Mouse (Mus musculus): ENCODE results near the gene Tiparp. TPM values are rescaled to one million over a fixed set of nuclear protein-coding genes. Genes with fewer than 3 reads are reported as not detected.

The Tiparp gene
- polyA plus RNA-seq, 1 experiment = 4.9 TPM

DNA sequence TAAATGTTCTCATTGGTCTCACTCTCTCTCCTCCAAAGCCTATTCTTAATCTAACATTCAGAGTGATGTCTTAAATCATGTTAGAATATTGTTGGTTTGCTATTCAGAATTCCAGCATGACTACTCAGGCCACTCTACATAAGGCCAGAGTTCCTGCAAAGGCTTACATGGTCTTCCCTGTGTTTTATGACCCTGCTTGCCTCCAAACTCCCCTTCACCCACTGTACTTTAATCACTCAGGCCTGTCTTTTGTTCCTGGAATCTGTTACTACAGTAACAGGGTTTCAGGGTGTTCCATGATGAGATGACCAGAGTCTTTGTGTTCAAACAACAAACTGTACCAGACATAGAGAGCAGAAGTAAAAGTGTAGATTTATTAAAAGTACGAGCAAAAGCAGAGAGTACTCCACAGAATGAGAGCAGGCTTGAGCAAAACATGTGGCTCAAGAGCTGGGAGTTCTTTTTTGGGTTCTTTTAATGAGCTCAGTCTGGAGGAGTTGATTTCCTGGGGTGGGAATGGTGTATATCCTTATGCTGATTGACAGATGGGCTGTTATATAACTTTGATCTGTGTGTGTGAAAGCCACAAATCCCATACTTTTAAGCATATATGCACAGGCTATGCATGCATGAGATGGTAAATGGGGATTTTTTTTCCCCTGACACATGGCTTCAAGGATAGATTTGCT, 39.5 kb upstream of the Tiparp start:
- Histone ChIP-seq H3K4me3 (ENCODE audit: insufficient read depth, low read depth, low read length) (no peak overlapping the region), H3K27ac (ENCODE audit: insufficient read depth, low read depth, low read length) (no peak overlapping the region), H3K4me1 (ENCODE audit: control insufficient read depth, insufficient read depth, low read length) (no peaks in the 10 kb centered on the region), H3K36me3 (ENCODE audit: control insufficient read depth, insufficient read depth, low read length) (no peaks in the 10 kb centered on the region), H3K27me3 (replicated peaks; ENCODE audit: control insufficient read depth, insufficient read depth, low read length) (no peaks in the 10 kb centered on the region)
- no peak for DNase-seq
- TF ChIP-seq CTCF (conservative IDR thresholded peaks at IDR 0.05; ENCODE audit: insufficient read depth, insufficient read length, low read depth, low read length) (no peak), POLR2A (IDR thresholded peaks at IDR 0.05; ENCODE audit: low read depth, low read length) (no peak)
- 63% methylated on average over 1 of the region's 1 CpGs for WGBS

DNA sequence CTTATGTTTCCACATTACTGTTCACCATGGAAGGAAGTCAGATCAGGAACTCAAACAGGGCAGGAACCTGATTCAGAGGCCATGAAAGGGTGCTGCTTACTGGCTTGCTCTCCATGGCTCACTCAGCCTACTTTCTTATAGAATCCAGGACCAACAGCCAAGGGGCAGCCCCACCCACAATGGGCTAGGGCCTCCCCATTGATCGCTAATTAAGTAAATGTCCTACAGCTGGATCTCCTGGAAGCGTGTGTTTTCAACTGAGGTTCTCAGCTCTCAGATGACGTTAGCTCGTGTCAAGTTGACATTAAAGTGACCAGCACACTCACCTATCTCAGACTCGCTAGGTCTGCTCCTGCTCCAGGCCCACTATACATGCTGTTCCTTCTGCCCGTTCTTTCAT, 38.6 kb upstream of the Tiparp start:
- no peaks in the 10 kb centered on the region for H3K27me3 ChIP-seq (replicated peaks; ENCODE audit: control insufficient read depth, insufficient read depth, low read length)
- no peak overlapping the region for H3K4me3 ChIP-seq (ENCODE audit: insufficient read depth, low read depth, low read length)
- no peak for TF ChIP-seq CTCF (conservative IDR thresholded peaks at IDR 0.05; ENCODE audit: insufficient read depth, insufficient read length, low read depth, low read length)
- H3K4me1 ChIP-seq (ENCODE audit: control insufficient read depth, insufficient read depth, low read length) = no peaks in the 10 kb centered on the region
- no peaks in the 10 kb centered on the region for H3K36me3 ChIP-seq (ENCODE audit: control insufficient read depth, insufficient read depth, low read length)
- WGBS = 86% methylated on average over 6 of the region's 6 CpGs
- H3K27ac ChIP-seq (ENCODE audit: insufficient read depth, low read depth, low read length) = no peak overlapping the region
- no peak for DNase-seq

DNA sequence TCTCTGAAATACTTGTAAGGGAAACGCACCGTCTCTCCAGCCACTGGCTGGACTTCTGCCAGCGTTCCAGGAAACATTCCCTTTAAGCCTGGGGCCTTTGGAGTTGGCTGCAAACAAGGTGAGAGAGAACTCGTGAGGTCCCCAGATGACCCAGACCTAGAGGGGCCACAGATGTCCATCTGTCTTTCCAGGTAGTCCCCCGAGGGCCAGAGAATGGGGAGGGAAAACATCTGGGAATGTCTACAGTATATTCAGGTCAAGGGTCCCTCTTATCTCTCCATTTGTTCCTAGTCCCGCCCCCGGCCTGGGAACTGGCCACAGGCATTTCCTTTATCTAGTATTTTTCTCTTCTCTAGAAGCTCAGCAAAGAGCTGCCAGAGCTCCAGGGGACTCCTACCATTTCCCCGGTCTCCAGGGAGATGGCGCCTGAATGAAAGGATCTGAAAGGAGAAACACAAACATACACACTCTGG, 33.9 kb upstream of the Tiparp start:
- 46% methylated on average over 9 of the region's 9 CpGs for WGBS
- DNase-seq = peak; percentile 30
- Histone ChIP-seq H3K4me1 (ENCODE audit: control insufficient read depth, insufficient read depth, low read length) (no peaks in the 10 kb centered on the region), H3K27ac (ENCODE audit: insufficient read depth, low read depth, low read length) (no peak overlapping the region), H3K4me3 (ENCODE audit: insufficient read depth, low read depth, low read length) (no peak overlapping the region), H3K27me3 (replicated peaks; ENCODE audit: control insufficient read depth, insufficient read depth, low read length) (no peaks in the 10 kb centered on the region), H3K36me3 (ENCODE audit: control insufficient read depth, insufficient read depth, low read length) (no peaks in the 10 kb centered on the region)
- no peak for TF ChIP-seq POLR2A (IDR thresholded peaks at IDR 0.05; ENCODE audit: low read depth, low read length)
- no peak for TF ChIP-seq CTCF (conservative IDR thresholded peaks at IDR 0.05; ENCODE audit: insufficient read depth, insufficient read length, low read depth, low read length)

DNA sequence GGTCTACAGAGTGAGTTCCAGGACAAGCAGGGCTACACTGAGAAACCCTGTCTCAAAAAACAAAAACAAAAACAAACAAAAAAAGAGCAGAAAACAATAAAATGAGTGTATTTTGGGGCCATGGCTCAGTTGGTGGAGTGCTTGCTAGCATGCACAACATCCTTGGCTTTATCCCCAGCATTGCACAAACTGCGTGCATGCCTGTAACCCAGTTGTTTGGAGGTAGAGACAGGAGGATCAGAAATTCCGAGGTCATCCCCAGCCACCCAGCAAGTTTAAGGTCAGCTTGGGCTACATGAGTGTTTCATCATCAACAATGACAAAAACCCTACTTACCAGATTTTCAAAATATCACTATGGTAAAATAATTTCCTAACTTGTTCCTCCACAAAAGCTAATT, 20.4 kb upstream of the Tiparp start:
- no peak overlapping the region for H3K4me3 ChIP-seq (ENCODE audit: insufficient read depth, low read depth, low read length)
- H3K4me1 ChIP-seq (ENCODE audit: control insufficient read depth, insufficient read depth, low read length) = no peaks in the 10 kb centered on the region
- no peak for DNase-seq
- TF ChIP-seq POLR2A (IDR thresholded peaks at IDR 0.05; ENCODE audit: low read depth, low read length) (no peak), CTCF (conservative IDR thresholded peaks at IDR 0.05; ENCODE audit: insufficient read depth, insufficient read length, low read depth, low read length) (no peak)
- no peaks in the 10 kb centered on the region for H3K27me3 ChIP-seq (replicated peaks; ENCODE audit: control insufficient read depth, insufficient read depth, low read length)
- no peak overlapping the region for H3K27ac ChIP-seq (ENCODE audit: insufficient read depth, low read depth, low read length)
- WGBS = 79% methylated on average over 2 of the region's 2 CpGs
- H3K36me3 ChIP-seq (ENCODE audit: control insufficient read depth, insufficient read depth, low read length) = no peaks in the 10 kb centered on the region

DNA sequence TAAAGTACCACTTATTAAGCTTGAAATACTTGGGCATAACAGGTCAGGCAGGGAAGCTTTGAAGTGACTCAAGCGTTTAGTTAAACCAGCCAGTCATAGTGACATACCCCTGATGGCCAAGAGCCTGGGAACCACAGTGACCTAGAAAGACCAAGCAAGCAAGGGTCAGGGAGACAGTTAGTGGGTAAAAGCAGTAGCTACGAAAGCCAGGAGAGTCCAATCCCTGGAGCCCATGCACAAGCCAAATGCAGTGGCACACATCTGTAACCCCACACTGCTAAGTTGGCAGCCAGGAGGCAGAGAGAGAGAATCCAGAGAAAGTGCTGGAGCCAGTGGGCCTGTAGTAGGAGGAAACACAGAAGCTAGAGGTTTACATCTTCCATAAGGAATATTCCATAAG, 17.6 kb upstream of the Tiparp start:
- H3K4me3 ChIP-seq (ENCODE audit: insufficient read depth, low read depth, low read length) = no peak overlapping the region
- TF ChIP-seq CTCF (conservative IDR thresholded peaks at IDR 0.05; ENCODE audit: insufficient read depth, insufficient read length, low read depth, low read length) (no peak), POLR2A (IDR thresholded peaks at IDR 0.05; ENCODE audit: low read depth, low read length) (no peak)
- H3K27me3 ChIP-seq (replicated peaks; ENCODE audit: control insufficient read depth, insufficient read depth, low read length) = no peaks in the 10 kb centered on the region
- no peak for DNase-seq
- WGBS = 53% methylated on average over 2 of the region's 2 CpGs
- H3K36me3 ChIP-seq (ENCODE audit: control insufficient read depth, insufficient read depth, low read length) = no peaks in the 10 kb centered on the region
- H3K4me1 ChIP-seq (ENCODE audit: control insufficient read depth, insufficient read depth, low read length) = no peaks in the 10 kb centered on the region
- no peak overlapping the region for H3K27ac ChIP-seq (ENCODE audit: insufficient read depth, low read depth, low read length)

DNA sequence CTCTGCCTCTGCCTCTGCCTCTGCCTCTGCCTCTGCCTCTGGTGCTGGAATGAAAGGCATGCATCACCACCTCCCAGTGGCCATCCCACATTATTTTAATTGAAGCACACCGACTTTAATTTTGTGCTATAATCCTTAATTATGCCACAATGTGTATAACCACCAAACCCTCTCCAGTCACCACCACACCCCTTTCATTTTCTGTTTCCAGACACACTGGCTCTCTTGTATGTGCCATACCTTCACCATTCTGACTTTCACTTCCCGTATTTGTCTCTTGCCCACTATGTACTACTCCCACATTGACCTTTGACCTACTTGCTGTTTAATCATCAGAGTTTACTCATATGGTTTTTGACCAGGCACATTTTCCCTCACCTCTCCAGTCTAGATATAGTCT, 12.5 kb upstream of the Tiparp start:
- H3K27me3 ChIP-seq (replicated peaks; ENCODE audit: control insufficient read depth, insufficient read depth, low read length) = no peaks in the 10 kb centered on the region
- no peak overlapping the region for H3K4me3 ChIP-seq (ENCODE audit: insufficient read depth, low read depth, low read length)
- TF ChIP-seq POLR2A (IDR thresholded peaks at IDR 0.05; ENCODE audit: low read depth, low read length) (no peak), CTCF (conservative IDR thresholded peaks at IDR 0.05; ENCODE audit: insufficient read depth, insufficient read length, low read depth, low read length) (no peak)
- DNase-seq = no peak
- no peak overlapping the region for H3K27ac ChIP-seq (ENCODE audit: insufficient read depth, low read depth, low read length)
- H3K4me1 ChIP-seq (ENCODE audit: control insufficient read depth, insufficient read depth, low read length) = no peaks in the 10 kb centered on the region
- 57% methylated on average over 2 of the region's 2 CpGs for WGBS
- no peaks in the 10 kb centered on the region for H3K36me3 ChIP-seq (ENCODE audit: control insufficient read depth, insufficient read depth, low read length)

DNA sequence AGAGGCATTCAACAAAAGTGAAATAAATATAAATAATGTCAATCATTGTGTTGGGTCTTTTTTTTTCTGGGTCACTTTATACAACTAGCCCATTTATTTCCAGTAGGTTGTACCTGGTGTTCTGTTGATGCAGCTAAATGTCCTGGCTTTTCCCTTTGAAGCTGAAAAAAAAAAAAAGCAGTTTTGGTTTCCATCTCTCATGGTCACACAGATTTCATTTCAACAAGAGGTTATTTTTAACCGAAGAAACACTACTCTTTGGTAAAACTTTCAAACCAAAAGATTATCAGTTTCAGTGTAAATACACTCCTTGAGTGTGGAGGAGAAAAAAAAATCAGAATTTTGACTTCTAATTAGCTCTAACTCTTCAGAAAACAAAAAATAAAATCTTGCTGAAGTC, 11.7 kb upstream of the Tiparp start:
- TF ChIP-seq POLR2A (IDR thresholded peaks at IDR 0.05; ENCODE audit: low read depth, low read length) = no peak
- no peak for TF ChIP-seq CTCF (conservative IDR thresholded peaks at IDR 0.05; ENCODE audit: insufficient read depth, insufficient read length, low read depth, low read length)
- no peaks in the 10 kb centered on the region for H3K36me3 ChIP-seq (ENCODE audit: control insufficient read depth, insufficient read depth, low read length)
- H3K4me1 ChIP-seq (ENCODE audit: control insufficient read depth, insufficient read depth, low read length) = no peaks in the 10 kb centered on the region
- DNase-seq = no peak
- no peaks in the 10 kb centered on the region for H3K27me3 ChIP-seq (replicated peaks; ENCODE audit: control insufficient read depth, insufficient read depth, low read length)
- no peak overlapping the region for H3K27ac ChIP-seq (ENCODE audit: insufficient read depth, low read depth, low read length)
- H3K4me3 ChIP-seq (ENCODE audit: insufficient read depth, low read depth, low read length) = no peak overlapping the region
- 60% methylated on average over 1 of the region's 1 CpGs for WGBS

Data from kidney, adult 2 months (tissue).